Mouse (Mus musculus): ENCODE results near the gene Eml1. TPM values are rescaled to one million over a fixed set of nuclear protein-coding genes. Genes with fewer than 3 reads are reported as not detected.

The Eml1 gene
- total RNA-seq, 2 experiments from 2014 or later = 84.7 to 109 TPM

GRCm38 (mm10) chr12:108551731-108552130, 181.0 kb downstream of the Eml1 start:
- no peak for DNase-seq

GRCm38 (mm10) chr12:108553079-108553478, 182.3 kb downstream of the Eml1 start:
- DNase-seq = peak; percentile 39

- peak; percentile 85 for DNase-seq
These were observed 183.5 kb downstream of the Eml1 start, which contains the start of gene Evl for GRCm38 (mm10) chr12:108554120-108554841. Gene Evl (plus strand): TSS chr12:108554720.

GRCm38 (mm10) chr12:108554861-108555556, 184.3 kb downstream of the Eml1 start:
- DNase-seq = no peak

- DNase-seq = no peak
These were observed 187.4 kb downstream of the Eml1 start for GRCm38 (mm10) chr12:108558194-108558593.

GRCm38 (mm10) chr12:108563238-108563637, 192.5 kb downstream of the Eml1 start:
- no peak for DNase-seq

- DNase-seq = no peak
These were observed 194.3 kb downstream of the Eml1 start for GRCm38 (mm10) chr12:108564910-108565506.

GRCm38 (mm10) chr12:108579156-108579871, 208.6 kb downstream of the Eml1 start:
- DNase-seq = no peak

- DNase-seq = no peak
These were observed 213.0 kb downstream of the Eml1 start for GRCm38 (mm10) chr12:108583775-108584174.

Other genes with a start within 250 kb of the Eml1 start
- gene Setd3, start 191.6 kb upstream of the Eml1 start, total RNA-seq (2021) = 10 to 100 TPM; 79.3 to 80.6 TPM
- gene Ccnk, start 191.4 kb upstream of the Eml1 start, total RNA-seq (2021) = 10 to 100 TPM; 61.6 to 71.1 TPM
- gene Ccdc85c, start 95.5 kb upstream of the Eml1 start, total RNA-seq (2021) = 10 to 100 TPM; 11.4 to 15.2 TPM
- gene Hhipl1, start 64.7 kb upstream of the Eml1 start, total RNA-seq (2021) = under 1 TPM; 0.91 to 0.95 TPM
- under 1 TPM; 0.13 TPM for gene Cyp46a1, start 36.6 kb upstream of the Eml1 start, total RNA-seq (2021)
- 10 to 100 TPM; 15.0 to 16.4 TPM for gene Evl, start 183.8 kb downstream of the Eml1 start, total RNA-seq (2021)

Data from gastrocnemius, postnatal 25 days (tissue).